Comparison of ENCODE assay signal across 8 mouse cellular contexts in the genomic region with DNA sequence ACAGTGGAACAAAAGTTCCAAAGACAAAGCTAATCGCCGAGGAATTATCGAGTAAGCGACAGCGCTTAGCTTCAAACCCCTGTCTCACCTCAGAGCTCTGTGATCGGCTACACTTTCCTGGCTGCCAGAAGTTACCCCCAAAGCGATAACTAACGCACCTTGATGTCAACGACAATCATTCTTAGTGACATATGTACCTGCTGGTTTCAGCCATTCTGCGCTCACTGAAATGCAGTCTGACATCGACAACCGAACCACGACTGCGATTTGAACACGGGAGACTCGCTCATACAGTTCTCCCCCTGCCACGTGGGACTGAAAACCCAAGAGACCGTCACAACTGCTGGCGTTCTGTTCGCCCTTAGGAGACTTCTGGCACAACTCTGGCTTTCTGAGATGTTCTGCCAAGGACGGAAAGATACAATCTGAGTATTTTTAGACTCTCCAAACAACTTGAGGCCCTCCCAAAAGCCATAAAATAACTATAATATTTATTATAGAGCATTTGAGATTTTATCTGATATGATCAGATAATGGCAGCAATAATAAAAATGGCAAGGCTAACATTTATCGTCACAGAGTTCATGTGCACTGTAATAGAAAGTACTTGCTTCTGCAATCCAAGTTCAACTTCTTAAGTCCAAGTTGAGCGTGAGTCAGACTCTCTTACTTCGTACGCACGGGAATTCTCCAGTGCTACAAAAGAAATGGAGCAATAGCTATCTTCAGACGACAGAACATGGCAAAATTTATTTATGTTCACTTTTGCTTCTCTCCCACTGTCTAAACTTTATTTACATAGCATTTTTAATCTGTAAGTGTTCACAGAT. TPM values are rescaled to one million over a fixed set of nuclear protein-coding genes. Genes with fewer than 3 reads are reported as not detected.
DNase-seq lines count a peak whose midpoint lies in the region; ATAC-seq lines count a peak whose summit lies in the region.

No protein-coding gene starts in this region.

- H3K27me3 ChIP-seq in heart, embryonic 13.5 days (replicated peaks) = peaks cover 19% of the 10 kb centered on the region
- peaks cover 27% of the 10 kb centered on the region for H3K27me3 ChIP-seq in liver, embryonic 15.5 days

- 22% methylated on average over 27 of the region's 27 CpGs for WGBS in heart, embryonic 13.5 days
- WGBS in liver, embryonic 15.5 days (ENCODE audit: insufficient replicate concordance) = 22% methylated on average over 27 of the region's 27 CpGs

- no peaks in the 10 kb centered on the region for H3K9me3 ChIP-seq in heart, embryonic 13.5 days
- H3K9me3 ChIP-seq in liver, embryonic 15.5 days (replicated peaks) = no peaks in the 10 kb centered on the region

- no peaks in the 10 kb centered on the region for H3K36me3 ChIP-seq in heart, embryonic 13.5 days
- no peaks in the 10 kb centered on the region for H3K36me3 ChIP-seq in liver, embryonic 15.5 days (replicated peaks)

- H3K27ac ChIP-seq in heart, embryonic 13.5 days (replicated peaks) = no peak overlapping the region
- H3K27ac ChIP-seq in liver, embryonic 15.5 days (replicated peaks) = no peak overlapping the region

- peak overlapping the region; percentile 50 for H3K4me3 ChIP-seq in heart, embryonic 13.5 days
- peak overlapping the region; percentile 25 for H3K4me3 ChIP-seq in liver, embryonic 15.5 days (replicated peaks)

- peaks cover 10% of the 10 kb centered on the region; the same call in 1 of the 2 replicates for H3K4me1 ChIP-seq in heart, embryonic 13.5 days
- peaks cover 3% of the 10 kb centered on the region; the same call in 1 of the 2 replicates for H3K4me1 ChIP-seq in liver, embryonic 15.5 days (replicated peaks)

- ATAC-seq in heart, embryonic 13.5 days (ENCODE audit: extremely low read depth, insufficient number of reproducible peaks, low FRiP score, low TSS enrichment) = no peak
- no peak for ATAC-seq in liver, embryonic 15.5 days (ENCODE audit: insufficient read depth)

- peak overlapping the region; percentile 70 for H3K9ac ChIP-seq in heart, embryonic 13.5 days
- H3K9ac ChIP-seq in liver, embryonic 15.5 days = no peak overlapping the region

- peak overlapping the region; percentile 69 for H3K4me2 ChIP-seq in heart, embryonic 13.5 days
- H3K4me2 ChIP-seq in liver, embryonic 15.5 days = peak overlapping the region; percentile 49

- peak; percentile 52 for DNase-seq in gastrocnemius, adult 18-20 months (ENCODE audit: low spot score)
- no peak for DNase-seq in gastrocnemius, postnatal 4 days (ENCODE audit: low spot score in 2 of 2)
- DNase-seq in adrenal gland, postnatal 36 days = peak; percentile 31 to 48
- peak; percentile 18 for DNase-seq in ovary, postnatal 14 days (ENCODE audit: low spot score)
- no peak for DNase-seq in cerebellum, postnatal 14 days
- DNase-seq in cerebellum, postnatal 4 days (ENCODE audit: low spot score in 2 of 2) = no peak

RNA-seq across cellular contexts. Expression of a gene that starts 8.4 kb away (rescaled TPM):
- 1 to 10 TPM; 4.4 to 6.2 TPM for total RNA-seq in gastrocnemius, adult 18-20 months (2021)
- 10 to 100 TPM; 10.3 to 10.4 TPM for total RNA-seq in gastrocnemius, postnatal 4 days (2021)
- 10 to 100 TPM; 13.1 to 14.2 TPM for total RNA-seq in adrenal gland, postnatal 36 days (2021)
- polyA plus RNA-seq in heart, embryonic 13.5 days (2015; fragmentation: Nextera tagmentation; extraction: Ambion mirVana) = 10.9 and 12.1 TPM in 2 replicates
- polyA plus RNA-seq in liver, embryonic 15.5 days (2015; fragmentation: Nextera tagmentation; extraction: Ambion mirVana) = 9.4 and 10.7 TPM in 2 replicates

RNA-seq across cellular contexts. Expression of a gene that starts 33.7 kb away (rescaled TPM):
- 100 to 1,000 TPM in 1 of 2 experiments, 10 to 100 TPM in 1; 98.0 to 115 TPM for total RNA-seq in gastrocnemius, adult 18-20 months (2021)
- total RNA-seq in gastrocnemius, postnatal 4 days (2021) = 100 to 1,000 TPM; 108 to 118 TPM
- 100 to 1,000 TPM; 188 to 205 TPM for total RNA-seq in adrenal gland, postnatal 36 days (2021)
- polyA plus RNA-seq in heart, embryonic 13.5 days (2015; fragmentation: Nextera tagmentation; extraction: Ambion mirVana) = 172 and 209 TPM in 2 replicates
- 106 and 116 TPM in 2 replicates for polyA plus RNA-seq in liver, embryonic 15.5 days (2015; fragmentation: Nextera tagmentation; extraction: Ambion mirVana)

Comparison
In these comparisons a context has a peak if more than half of its experiments do, and no peak if none do; other contexts are left out.
1. DNase-seq: peak in gastrocnemius, adult 18-20 months (single experiment), adrenal gland, postnatal 36 days (2 of 2) and ovary, postnatal 14 days (single experiment); none in gastrocnemius, postnatal 4 days (0 of 2), cerebellum, postnatal 14 days (0 of 2) and cerebellum, postnatal 4 days (0 of 2).